Comparison of ENCODE assay signal across 26 mouse cellular contexts in genomic region chr19:44410269-44410992, GRCm38 (mm10). TPM values are rescaled to one million over a fixed set of nuclear protein-coding genes. Genes with fewer than 3 reads are reported as not detected.
DNase-seq lines count a peak whose midpoint lies in the region; ATAC-seq and TF ChIP-seq lines count a peak whose summit lies in the region.
"Had no signal": no experiment of that assay in that cellular context is flagged by ENCODE, and none has a peak within 500 bp of the region (broad histone marks: within the 10 kb centered on the region; RNA-seq: fewer than 3 reads in every experiment).

No protein-coding gene starts in this region.

- H3K36me3 ChIP-seq in lung, embryonic 16.5 days (ENCODE audit: control insufficient read depth, insufficient read depth, low read length): no peaks in the 10 kb centered on the region
- H3K36me3 ChIP-seq: embryonic facial prominence, embryonic 13.5 days; forebrain, embryonic 12.5 days; forebrain, embryonic 15.5 days; hindbrain, embryonic 13.5 days had no signal

- 63% methylated on average over 20 of the region's 20 CpGs for WGBS in lung, adult 2 months
- WGBS in lung, embryonic 16.5 days: 58% methylated on average over 20 of the region's 20 CpGs

- no peak for TF ChIP-seq CTCF in lung, adult 2 months (IDR thresholded peaks at IDR 0.05; ENCODE audit: insufficient read depth, low read length)

- no peaks in the 10 kb centered on the region for H3K9me3 ChIP-seq in lung, embryonic 16.5 days (ENCODE audit: control insufficient read depth, low read length)
- H3K9me3 ChIP-seq: embryonic facial prominence, embryonic 10.5 days; embryonic facial prominence, embryonic 13.5 days; forebrain, embryonic 12.5 days; forebrain, embryonic 15.5 days; hindbrain, embryonic 10.5 days; hindbrain, embryonic 13.5 days had no signal

- no peak overlapping the region for H3K9ac ChIP-seq in lung, embryonic 16.5 days (ENCODE audit: low read length)
- H3K9ac ChIP-seq: embryonic facial prominence, embryonic 13.5 days; forebrain, embryonic 12.5 days; forebrain, embryonic 15.5 days; hindbrain, embryonic 13.5 days had no signal

- TF ChIP-seq POLR2A in lung, adult 2 months (IDR thresholded peaks at IDR 0.05; ENCODE audit: borderline replicate concordance, extremely low read depth, low read depth, low read length): no peak

- H3K4me2 ChIP-seq in lung, embryonic 16.5 days (ENCODE audit: low read depth, low read length): no peak overlapping the region
- H3K4me2 ChIP-seq: embryonic facial prominence, embryonic 13.5 days; forebrain, embryonic 12.5 days; forebrain, embryonic 15.5 days; heart, embryonic 11.5 days; hindbrain, embryonic 13.5 days had no signal

- no peak overlapping the region for H3K4me3 ChIP-seq in lung, adult 2 months (replicated peaks; ENCODE audit: extremely low read depth, low read depth, low read length)
- no peak overlapping the region for H3K4me3 ChIP-seq in lung, embryonic 16.5 days (ENCODE audit: low read length)
- H3K4me3 ChIP-seq: embryonic facial prominence, embryonic 10.5 days; embryonic facial prominence, embryonic 13.5 days; erythroblast, embryonic 14.5 days; forebrain, embryonic 12.5 days; forebrain, embryonic 15.5 days; hindbrain, embryonic 10.5 days; hindbrain, embryonic 13.5 days had no signal

- ATAC-seq in lung, embryonic 16.5 days (ENCODE audit: low read depth): peak; percentile 34; the same call in 1 of the 2 replicates
- ATAC-seq: activated CD4-positive, CD25-positive, alpha-beta regulatory T cell, adult 4 months; CD4-positive, CD25-positive, alpha-beta regulatory T cell, adult 4 months; forebrain, embryonic 15.5 days; hindbrain, embryonic 16.5 days had no signal

- peaks cover 2% of the 10 kb centered on the region; the same call in 1 of the 2 replicates for H3K27me3 ChIP-seq in lung, embryonic 16.5 days (ENCODE audit: control insufficient read depth, insufficient read depth, low read depth, low read length)
- H3K27me3 ChIP-seq: embryonic facial prominence, embryonic 13.5 days had no signal

- H3K27ac ChIP-seq in lung, embryonic 16.5 days (ENCODE audit: low read length): no peak overlapping the region
- H3K27ac ChIP-seq: embryonic facial prominence, embryonic 10.5 days; embryonic facial prominence, embryonic 13.5 days; forebrain, embryonic 12.5 days; forebrain, embryonic 15.5 days; hindbrain, embryonic 10.5 days; hindbrain, embryonic 13.5 days had no signal

- H3K4me1 ChIP-seq in lung, adult 2 months (ENCODE audit: control insufficient read depth, insufficient read depth, low read length): no peaks in the 10 kb centered on the region
- H3K4me1 ChIP-seq in lung, embryonic 16.5 days (replicated peaks; ENCODE audit: control insufficient read depth, insufficient read depth, low read length): peaks cover 10% of the 10 kb centered on the region

- peak; percentile 55 to 59 for DNase-seq in lung, adult 18-20 months
- no peak for DNase-seq in lung, adult 2 months
- DNase-seq in lung, postnatal 14 days: peak; percentile 24
- no peak for DNase-seq in thymus, adult 18-20 months
- no peak for DNase-seq in gastrocnemius, adult 8-10 months (ENCODE audit: low spot score in 2 of 2)
- DNase-seq: adrenal gland, postnatal 10 days; adrenal gland, postnatal 36 days; cerebellum, adult 18-20 months; cerebellum, adult 9-11 months; cerebellum, postnatal 36 days; embryo, embryonic 11 days; gastrocnemius, postnatal 10 days; gastrocnemius, postnatal 36 days had no signal

RNA-seq across cellular contexts. Expression of gene Scd1, which starts 2.8 kb away (rescaled TPM):
- polyA plus RNA-seq in lung, adult 2 months (2012; rRNA removed): 3,425 and 3,454 TPM in 2 replicates
- polyA plus RNA-seq in lung, embryonic 16.5 days (2015; fragmentation: Nextera tagmentation; extraction: Ambion mirVana): 2.3 and 2.7 TPM in 2 replicates
- 10 to 100 TPM in 3 of 4 experiments, 1 to 10 TPM in 1; 9.2 to 25.2 (median 14.3) TPM for total RNA-seq in gastrocnemius, adult 8-10 months (2022)
- total RNA-seq: granulocyte monocyte progenitor cell, adult 5-6 weeks had no signal

Comparison
In these comparisons a context has a peak if more than half of its experiments do, and no peak if none do; other contexts are left out.
1. DNase-seq: peak in lung, adult 18-20 months (2 of 2) and lung, postnatal 14 days (single experiment); none in lung, adult 2 months (single experiment), thymus, adult 18-20 months (0 of 2) and gastrocnemius, adult 8-10 months (0 of 2).
2. RNA of gene Scd1, which starts 2.8 kb away (polyA plus RNA-seq): 3,425 to 3,454 TPM in lung, adult 2 months; 2.3 to 2.7 TPM in lung, embryonic 16.5 days; every median in the first group is over 100 times any median in the second.